Mouse (Mus musculus): ENCODE results near the gene Per1.
A peak's percentile ranks its signal among the peaks of the same experiment; 100 is the strongest.

GRCm38 (mm10) chr11:69099177-69099914 is 4.3 kb downstream of the Per1 start:
- TF ChIP-seq CTCF (IDR thresholded peaks at IDR 0.05) (no peak), EP300 (IDR thresholded peaks at IDR 0.05) (peak; percentile 99)
